Mouse (Mus musculus): Measurements from ENCODE around the gene Iqsec1.

Gene Iqsec1

DNA sequence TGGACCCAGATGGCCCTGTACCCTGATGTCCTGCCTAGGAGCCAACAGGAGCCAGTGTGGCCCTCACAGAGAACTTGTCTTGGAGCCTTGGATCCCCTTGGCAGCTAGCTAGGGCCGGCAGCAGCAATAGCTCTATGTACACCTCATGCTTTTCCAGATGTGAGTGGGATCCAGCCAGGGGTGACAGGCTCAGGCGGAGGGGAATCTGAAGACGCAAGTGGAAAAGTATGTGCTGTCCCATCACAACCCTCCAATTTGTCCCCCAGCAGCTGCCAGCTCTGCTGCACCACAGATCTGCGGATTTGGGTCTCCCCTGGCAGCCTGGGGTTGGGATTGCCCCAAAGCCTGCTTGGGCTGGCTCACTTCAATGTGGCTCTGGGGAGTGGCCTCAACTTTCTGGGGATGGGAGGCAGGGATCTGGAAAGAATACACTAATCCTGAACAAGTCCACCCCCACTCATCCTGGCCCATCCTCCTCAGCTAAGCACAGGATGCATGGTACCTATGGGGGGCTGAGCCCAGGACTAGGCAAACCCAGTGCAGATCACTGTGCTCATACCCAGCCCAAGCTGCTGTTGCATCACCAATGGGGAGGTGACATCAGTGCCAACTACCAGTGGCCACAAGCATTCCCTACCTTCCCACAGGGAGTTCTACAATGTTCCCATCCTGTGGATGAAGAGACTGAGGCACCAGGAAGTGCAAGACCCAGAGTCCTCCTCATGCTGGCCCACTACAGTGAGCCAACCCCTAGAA is 227.0 kb downstream of the Iqsec1 start:
- no peak for ATAC-seq (ENCODE audit: insufficient number of reproducible peaks, low FRiP score, low TSS enrichment)

DNA sequence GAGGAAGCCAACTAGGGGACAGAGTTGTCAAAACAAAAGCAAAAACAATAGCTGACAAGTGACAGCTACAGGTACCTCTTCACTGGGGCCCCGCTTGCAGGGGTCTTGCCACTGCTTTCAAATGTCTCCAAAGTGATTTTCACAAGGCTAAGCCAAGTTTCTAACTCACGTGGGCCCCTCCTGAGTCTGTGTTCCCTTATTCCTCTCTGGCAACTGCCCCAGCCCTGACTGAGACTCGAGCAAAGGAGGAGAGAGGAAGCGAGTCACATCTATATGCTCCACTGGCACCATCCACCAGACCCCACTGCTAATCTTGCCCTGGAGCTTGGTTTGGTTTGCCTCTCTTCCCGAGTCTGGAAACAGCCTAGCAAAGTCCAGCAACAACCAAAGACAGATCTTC is 227.6 kb downstream of the Iqsec1 start:
- ATAC-seq (ENCODE audit: insufficient number of reproducible peaks, low FRiP score, low TSS enrichment) = no peak

DNA sequence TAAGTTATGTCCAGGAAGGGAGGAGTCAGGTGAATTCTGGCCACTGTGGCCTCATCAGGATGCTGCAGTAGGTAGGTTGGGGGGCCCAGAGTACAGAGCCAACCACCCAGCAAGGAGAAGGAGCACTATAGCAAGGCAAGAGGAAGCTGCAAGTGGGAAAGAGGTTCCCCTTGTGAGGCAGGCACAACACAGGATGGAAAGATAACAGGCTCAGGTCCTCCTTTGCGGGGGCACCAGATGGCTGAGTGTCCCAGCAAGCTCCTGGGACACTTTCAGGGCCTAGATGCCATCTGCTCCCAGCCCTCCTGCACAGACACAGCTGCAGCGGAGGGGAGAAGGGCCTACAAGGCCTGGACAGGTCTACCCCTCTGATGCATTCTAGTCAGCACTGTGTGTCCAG is 228.7 kb downstream of the Iqsec1 start:
- peak; percentile 49; the same call in 1 of the 2 replicates for ATAC-seq (ENCODE audit: insufficient number of reproducible peaks, low FRiP score, low TSS enrichment)

DNA sequence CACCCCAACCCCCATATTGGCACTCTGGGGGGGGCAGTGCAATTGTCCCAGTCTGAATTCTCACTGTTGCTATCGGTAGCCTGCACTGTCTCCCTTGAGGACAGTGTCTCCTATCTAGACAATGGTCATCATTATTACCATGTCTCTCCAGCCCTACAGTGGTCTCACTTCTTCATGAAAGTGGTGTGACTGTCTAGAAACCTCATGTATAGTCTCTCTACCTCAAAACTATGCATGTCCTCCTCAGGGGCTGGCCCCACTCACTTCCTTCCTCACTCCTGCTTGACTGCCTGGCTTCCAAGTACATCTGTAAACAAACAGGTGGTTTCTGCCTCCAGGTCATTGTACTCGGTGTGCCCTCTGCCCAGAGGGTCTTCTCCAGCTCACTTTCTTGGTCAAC is 230.3 kb downstream of the Iqsec1 start:
- ATAC-seq (ENCODE audit: insufficient number of reproducible peaks, low FRiP score, low TSS enrichment) = no peak

DNA sequence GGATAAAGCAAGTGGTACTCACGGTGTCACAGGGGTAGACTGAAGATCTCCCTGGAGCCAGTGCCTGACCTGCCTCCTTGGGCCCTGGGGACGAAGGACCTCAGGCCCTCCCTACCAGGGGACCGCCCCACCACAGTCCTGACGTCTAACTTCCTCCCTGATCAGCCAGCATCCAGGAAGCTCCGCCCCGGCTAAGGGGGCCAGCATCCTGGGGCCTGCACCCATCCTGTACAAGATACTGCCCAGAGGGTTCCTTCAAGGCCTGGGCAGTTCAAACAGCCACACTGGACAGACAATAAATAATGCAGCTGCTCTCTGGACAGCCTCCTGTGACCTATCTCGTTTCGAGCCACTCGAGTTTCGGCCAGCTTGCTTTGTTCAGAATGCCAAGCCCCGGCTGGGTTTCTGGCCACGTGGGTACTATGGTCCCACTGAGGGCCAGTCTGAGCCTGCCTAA is 231.0 kb downstream of the Iqsec1 start:
- no peak for ATAC-seq (ENCODE audit: insufficient number of reproducible peaks, low FRiP score, low TSS enrichment)

DNA sequence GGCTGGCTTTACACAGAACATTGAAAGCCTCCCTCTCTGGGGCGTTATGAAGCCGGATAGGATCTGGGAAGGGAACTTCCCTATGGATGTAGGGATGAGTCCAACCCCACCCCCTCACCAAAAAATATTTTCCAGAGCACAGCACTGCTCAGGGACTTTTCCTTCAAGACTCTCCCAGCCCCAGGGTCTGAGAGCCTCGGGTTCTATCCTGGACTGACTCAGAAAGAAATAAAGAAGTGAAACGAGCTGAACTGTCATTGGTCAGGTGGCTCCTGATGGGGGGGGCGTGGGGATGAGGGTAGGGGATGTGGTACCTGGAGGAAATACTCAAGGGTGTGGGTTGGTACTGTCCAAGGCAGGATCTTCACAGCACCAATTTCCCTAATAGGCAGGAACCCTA is 231.9 kb downstream of the Iqsec1 start:
- ATAC-seq (ENCODE audit: insufficient number of reproducible peaks, low FRiP score, low TSS enrichment) = no peak

DNA sequence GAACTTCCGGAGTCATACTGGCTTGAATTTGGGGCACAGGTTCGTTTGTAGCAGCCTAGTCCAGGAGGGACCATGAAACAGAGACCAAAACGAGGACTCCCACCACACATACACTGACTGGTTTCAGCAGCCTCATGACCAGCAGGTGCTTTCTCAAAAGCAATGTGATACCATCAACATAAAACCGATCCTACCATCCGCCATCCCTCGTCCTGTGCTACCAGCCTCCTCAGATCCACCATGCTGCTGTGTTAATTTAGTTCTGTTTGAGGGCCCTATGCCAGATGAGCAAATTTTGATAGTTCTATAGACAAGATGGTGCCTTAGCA is 232.9 kb downstream of the Iqsec1 start:
- ATAC-seq (ENCODE audit: insufficient number of reproducible peaks, low FRiP score, low TSS enrichment) = no peak

DNA sequence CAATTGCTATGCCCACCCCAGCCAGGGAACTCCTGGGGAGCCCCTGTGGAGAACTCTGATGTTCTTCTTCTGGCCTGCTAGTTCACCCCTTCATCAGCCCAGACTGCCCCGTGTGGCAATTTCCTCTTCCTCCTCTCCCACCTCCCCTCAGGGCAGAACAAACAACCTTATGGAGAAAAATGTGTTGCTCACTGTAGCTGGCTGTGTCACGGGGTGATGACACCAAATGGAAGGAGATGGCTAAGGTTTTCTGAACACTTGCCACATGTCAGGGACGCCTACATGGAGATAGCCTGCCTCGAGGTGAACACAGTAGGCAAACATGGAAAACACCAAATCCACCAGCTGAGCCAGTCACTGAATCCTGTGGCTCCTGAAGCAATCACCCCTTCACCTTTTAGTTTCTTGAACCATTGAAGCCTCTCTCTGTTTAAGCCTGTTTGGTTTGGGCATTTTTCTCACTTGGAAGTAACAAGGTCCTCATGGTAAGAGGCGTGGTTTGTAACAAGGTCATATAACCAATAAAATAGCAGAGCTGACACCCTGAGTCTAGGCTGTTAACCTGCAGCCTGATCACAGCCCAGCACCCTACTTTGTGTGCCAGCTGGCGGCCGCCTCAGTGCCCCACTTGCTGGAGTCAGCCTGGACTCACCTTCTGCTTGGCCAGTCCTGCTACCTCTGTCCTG is 233.4 kb downstream of the Iqsec1 start:
- ATAC-seq (ENCODE audit: insufficient number of reproducible peaks, low FRiP score, low TSS enrichment) = no peak

DNA sequence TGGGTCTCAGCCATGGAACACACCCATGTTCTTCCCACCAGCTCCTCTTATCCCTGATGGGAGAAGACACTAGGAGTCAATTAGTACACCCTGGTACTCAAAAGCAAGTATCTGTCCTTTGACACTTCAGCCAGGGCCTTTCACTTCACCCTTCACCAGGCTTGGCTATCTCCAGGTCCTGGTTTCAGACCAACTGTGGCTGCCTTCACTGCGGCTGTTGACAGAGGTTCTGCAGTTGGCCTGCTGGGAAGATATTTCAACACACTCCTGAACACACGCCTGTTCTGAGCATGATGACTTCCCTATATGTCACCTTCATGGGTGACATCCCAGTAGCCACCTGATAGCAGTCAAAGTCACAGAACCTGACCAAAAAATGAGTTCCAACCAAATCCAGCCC is 234.4 kb downstream of the Iqsec1 start:
- no peak for ATAC-seq (ENCODE audit: insufficient number of reproducible peaks, low FRiP score, low TSS enrichment)

DNA sequence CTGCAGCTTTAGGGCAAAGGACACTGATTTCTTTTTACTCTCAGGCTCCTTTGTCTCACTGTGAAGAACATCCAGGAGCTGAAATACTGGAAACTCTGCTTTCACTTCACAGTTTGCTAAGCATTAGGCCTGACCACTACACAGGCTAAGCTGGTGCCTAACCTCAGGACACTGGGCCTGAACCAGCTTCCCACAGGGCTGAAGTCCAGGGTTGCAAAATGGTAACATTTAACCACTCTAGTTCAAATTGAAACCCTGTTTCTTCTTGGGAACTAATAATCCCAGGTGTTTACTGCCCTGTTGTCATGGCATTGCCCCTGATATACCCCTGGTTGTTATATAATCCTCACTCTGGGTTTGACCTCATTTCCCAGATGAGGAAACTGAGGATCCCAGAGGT is 234.8 kb downstream of the Iqsec1 start:
- no peak for ATAC-seq (ENCODE audit: insufficient number of reproducible peaks, low FRiP score, low TSS enrichment)

DNA sequence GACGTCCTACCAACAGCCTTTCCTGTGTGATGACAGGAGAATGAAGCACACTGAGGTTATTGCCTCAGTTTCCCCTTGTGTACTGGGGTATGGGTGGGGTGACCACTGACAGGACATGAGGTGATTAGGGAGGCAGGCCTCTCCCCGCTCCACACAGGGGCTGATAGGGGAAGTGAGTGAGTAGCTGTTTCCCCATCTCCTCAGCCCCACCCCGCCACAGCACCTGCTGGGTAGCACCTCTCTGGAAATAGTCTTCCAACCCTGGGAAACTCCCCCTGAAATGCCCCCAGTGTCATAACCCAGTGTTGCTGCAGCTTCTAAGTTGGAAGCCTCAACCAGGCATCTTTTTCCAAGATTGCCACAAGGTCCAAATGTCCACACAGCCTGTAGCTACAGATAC is 236.9 kb downstream of the Iqsec1 start:
- no peak for ATAC-seq (ENCODE audit: insufficient number of reproducible peaks, low FRiP score, low TSS enrichment)

DNA sequence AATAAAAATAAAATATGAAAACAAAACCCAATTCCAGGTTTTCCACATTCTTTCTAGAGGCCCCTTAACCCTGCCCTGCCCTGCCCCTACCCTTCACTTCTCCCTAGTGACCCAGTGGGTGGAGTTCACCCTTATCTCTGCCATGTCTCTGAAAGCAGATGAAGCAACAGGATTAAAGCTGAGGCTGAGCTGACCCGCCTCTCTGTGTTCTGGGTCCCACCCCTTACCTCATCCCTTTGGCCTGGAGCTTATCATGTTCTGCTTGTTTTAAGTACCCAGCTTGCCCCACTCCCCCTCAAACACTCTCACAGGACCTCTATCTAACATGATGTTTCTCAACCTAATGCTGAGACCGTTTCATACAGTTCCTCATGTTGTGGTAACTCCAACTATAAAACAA is 238.4 kb downstream of the Iqsec1 start:
- no peak for ATAC-seq (ENCODE audit: insufficient number of reproducible peaks, low FRiP score, low TSS enrichment)

DNA sequence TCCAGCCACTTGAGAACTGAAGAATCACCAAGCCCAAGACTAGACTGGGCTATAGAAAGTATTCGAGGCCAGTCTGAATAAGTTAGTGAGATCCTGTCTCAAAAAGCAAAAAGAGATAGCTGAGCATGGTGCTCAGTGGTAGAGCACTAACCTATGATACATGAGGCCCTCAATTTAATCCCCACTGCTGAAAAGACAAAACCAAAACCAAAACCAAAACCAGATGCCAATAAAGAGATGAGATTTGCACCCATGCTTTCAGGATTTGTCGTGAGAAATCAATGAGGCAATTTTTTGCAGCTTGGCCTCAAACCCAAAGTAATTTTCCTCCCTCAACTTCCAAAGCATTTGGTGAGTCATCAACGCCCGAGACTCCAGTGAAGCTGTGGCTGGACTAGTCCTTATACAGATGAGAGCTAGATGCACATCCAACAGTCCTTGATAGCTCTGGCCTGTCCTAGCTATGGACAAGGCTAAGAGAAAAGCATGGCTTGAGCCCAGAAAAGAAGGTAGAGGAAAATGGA is 239.0 kb downstream of the Iqsec1 start:
- no peak for ATAC-seq (ENCODE audit: insufficient number of reproducible peaks, low FRiP score, low TSS enrichment)

DNA sequence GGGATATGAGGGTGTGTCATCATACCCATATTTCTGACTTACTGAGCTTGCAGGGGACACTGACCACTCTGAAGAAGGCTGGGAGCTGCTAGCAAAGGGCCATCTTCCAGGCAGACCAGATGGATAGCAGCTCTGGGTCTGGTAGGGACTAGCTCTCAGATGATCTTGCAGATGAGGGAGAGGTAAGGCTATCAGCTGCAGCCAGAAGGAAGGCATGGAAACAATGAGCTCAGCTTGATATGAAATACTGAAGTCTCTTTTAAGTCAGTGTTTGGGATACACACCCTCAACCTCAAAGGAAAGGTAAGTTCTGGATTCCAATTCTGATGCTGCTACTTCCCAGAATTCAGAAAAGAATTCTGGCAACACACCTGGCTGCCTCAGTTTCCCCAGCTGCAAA is 239.5 kb downstream of the Iqsec1 start:
- no peak for ATAC-seq (ENCODE audit: insufficient number of reproducible peaks, low FRiP score, low TSS enrichment)

DNA sequence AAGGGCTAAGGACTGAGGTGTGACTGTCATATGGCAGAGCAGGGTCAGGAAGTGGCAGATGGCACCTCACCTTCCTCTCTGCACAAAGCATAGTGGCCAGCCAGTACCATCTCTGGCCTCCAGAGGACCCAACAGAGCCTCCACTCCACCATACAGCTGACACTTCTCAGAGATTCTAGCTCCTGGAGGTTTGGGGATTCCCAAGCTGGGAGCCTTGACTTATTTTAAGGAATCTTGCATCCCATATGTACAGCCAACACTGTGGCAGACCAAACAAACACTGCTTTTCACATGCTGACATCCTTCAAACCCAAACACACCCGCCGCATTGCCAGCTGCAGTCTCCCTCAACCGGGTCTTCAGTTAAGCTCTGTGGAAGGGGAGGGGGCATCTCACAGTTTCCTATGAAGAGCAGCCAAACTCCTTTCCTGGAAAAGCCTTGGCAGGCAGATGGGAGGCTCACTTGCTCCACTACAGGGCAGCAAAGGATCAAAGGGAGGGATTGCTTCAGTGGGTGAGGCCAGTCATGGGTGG is 242.1 kb downstream of the Iqsec1 start:
- ATAC-seq (ENCODE audit: insufficient number of reproducible peaks, low FRiP score, low TSS enrichment) = peak; percentile 85

DNA sequence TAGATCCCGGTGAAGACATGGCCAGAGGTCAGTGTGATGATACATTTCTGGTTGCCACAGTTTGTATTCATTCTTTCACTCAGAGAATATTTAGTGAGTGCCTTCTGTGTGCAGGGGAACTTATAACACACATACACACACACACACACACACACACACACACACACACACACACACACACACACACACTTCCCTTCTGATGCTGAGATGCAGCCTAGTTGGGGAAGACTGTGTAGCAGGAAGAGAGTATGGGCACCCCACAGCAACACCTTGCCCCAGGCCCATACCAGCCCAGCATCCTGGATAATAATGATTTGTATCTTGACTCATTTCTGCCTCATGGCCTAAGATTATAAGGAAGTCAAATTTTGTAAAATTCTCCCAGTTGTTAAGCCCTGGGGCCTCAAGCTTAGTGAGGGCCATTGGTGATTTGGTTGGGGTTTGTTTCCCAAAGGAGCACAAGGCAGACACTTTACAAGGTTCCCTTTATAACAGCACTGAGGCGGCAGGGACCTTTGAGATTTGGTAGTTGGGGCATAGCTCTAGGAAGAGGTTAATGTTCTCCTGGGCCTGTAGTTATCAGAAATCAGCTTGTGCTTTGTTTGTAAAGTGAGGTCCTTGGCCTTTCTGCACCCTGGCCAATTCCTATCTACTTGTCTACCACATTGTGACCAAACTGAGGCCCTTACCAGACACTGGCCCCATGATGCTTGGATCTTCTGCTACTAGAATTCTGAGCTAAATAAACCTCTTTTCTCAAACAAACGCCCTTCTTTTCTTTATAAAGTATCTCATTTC is 242.9 kb downstream of the Iqsec1 start:
- ATAC-seq (ENCODE audit: insufficient number of reproducible peaks, low FRiP score, low TSS enrichment) = no peak

DNA sequence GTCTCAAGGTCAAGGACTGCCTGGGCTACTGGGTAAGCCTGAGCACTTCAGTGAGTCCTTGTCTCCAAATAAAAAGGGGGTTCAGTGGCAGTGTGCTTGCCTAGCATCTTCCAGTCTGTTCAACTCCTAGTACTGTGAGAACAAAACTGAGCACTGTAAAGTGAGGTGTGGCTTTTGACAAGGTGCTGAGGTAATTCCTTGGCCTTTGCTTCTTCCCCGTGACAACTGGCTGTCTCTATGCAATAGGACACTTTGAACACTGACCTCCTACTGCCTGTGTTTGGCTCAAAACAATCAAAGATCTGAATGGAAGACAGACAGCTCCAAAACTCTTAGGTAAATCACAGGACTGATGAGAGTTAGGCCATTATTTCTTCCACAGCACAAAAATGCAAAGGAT is 246.0 kb downstream of the Iqsec1 start:
- no peak for ATAC-seq (ENCODE audit: insufficient number of reproducible peaks, low FRiP score, low TSS enrichment)

DNA sequence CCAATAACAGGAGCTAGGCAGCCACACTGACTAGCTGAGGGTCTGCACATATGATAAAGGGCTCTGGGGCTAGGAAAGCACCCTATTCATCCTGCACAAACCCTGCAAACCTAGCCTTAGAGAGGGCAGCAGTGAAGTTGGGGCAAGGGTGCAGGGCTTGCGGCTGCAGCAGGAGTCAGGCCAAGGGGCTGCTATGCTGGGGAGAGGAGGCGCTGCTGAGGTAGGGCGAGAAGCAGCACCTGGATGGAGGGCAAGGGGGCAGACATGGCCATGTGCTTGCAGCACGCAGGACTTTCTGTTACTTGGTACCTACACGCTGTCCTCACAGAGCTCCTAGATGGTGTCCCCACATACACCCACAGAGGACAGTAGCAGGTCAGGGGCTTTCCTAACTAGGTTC is 246.8 kb downstream of the Iqsec1 start:
- no peak for ATAC-seq (ENCODE audit: insufficient number of reproducible peaks, low FRiP score, low TSS enrichment)

DNA sequence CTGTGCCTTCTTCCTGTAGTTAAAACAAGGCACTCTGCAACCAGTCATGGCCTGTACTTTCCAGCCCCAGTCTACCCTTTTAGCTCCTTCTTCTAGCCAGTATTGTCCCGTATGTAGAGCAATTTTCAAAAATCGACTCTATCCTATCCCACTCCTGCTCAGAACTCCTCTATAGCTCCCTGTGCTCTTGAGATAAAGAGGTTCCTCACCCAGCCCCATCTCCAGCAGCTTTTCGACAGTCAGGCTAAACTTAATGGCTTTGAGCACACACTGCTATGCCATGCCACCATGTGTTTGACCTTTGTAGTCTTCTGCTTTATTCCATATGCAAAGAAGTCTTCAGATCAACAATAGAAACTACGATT is 247.4 kb downstream of the Iqsec1 start:
- no peak for ATAC-seq (ENCODE audit: insufficient number of reproducible peaks, low FRiP score, low TSS enrichment)

DNA sequence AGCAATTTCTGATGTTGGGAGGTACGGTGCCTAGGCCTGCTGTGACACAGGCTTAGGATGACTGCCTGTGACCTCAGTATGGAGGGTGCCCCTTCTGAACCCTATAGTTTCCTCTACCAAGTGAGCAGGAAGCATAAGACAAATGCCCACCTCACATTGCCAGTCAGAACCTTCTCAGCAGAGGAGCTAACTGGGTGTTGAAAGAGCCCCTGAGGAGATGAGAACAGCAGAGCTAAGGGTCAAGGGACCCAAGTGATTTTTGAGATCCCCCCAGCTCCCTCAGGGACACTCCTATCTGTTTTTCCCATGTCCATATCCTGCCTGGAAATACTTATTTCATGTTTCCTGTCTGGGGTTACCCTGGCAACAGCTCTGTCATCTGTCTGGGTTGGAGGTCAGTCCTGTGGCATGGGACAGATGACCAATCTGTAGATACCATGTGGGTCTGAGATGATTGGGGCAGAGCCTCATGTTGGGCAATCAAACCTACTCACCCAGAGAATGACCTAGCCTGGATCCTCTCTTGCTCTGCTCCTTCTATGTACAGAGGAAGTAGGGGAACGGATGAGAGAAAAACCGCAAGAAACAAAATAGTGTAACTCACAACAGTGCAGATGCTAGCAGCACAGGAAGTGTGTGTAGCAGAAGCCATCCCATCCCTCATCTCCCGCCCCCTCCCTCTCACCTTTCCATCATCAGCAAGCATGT is 248.0 kb downstream of the Iqsec1 start:
- no peak for ATAC-seq (ENCODE audit: insufficient number of reproducible peaks, low FRiP score, low TSS enrichment)
